Mouse (Mus musculus): ENCODE measurements at regions not wholly inside any gene's neighbourhood (a gene's known extent, or its start where the extent isn't known, plus 50 kb on each side); places are given as distances from the start of the nearest gene placed in this dataset.
A peak's percentile ranks its signal among the peaks of the same experiment; 100 is the strongest.
"Not testable (repeated sequence)": the region's sequence is repeated elsewhere in the genome, so short reads cannot be mapped to it uniquely, and the experiment has no call there.

DNA sequence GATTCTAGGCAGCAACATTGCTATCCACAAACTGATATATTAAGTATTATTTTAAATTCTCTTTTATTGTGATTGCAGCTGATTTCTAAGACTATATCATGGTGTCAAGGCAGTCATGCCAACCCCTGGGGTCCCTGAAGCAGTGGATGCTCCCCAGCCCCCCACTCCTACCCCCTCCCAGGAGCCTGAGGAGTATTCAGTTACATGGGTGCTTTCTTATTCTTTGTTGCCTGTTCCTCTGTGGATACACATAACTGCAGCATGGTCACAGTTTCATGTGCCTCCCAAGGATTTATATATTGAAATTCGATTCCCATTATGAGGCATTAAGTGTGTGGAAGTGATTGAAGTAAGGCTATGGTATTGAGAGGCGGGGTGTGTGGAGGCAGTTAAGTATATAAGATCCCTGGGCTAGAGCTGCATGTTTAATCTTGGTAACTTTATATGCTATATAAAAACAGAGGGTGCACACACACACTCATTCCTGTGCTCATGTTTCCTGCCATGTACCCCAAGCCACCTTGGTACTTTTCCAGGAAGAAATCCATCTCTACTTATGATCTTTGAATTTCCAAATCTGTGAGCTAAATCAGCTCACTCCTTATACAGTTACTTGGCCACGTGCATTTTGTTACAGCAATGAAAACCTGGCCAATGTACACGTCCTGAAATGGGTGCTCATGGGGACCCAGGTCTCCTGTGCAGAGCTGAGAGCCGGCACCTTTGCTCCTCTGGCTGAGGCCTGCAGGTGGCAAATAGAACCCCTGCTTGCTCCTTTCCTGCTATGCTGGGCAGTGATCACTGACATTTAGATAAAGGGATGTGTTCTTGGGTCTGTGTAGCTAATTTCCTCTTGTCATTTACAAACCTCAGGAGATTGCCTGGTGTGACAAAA, 259.0 kb downstream of the Nek10 start:
- no peak for DNase-seq

DNA sequence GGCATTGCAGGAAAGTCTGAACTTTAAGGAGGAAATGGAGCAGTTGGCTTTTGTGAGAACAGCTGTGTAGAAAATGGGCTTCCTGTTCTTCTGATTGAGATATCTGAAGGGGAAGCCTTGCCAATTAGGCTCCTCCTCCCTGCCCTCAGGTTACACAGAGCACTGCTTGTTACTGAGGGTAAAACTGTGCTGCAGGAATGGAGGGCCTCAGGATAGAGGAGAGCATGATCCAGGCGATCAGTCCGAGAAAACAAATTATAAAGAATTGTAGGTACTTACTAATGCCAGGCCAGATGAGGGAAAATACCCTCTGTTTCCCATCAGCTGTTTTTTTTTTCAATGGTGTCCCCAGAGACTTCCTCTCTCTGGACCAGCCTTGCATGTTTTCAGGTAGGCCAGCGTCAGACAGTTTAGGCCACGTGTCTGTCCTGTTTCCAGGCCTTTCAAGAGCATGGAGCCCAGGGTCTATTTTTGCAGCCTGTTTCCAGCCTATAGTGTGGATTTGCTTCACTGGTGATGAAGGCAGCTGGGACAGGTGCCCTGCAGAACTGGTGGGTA, 259.7 kb downstream of the Nek10 start:
- no peak for DNase-seq

DNA sequence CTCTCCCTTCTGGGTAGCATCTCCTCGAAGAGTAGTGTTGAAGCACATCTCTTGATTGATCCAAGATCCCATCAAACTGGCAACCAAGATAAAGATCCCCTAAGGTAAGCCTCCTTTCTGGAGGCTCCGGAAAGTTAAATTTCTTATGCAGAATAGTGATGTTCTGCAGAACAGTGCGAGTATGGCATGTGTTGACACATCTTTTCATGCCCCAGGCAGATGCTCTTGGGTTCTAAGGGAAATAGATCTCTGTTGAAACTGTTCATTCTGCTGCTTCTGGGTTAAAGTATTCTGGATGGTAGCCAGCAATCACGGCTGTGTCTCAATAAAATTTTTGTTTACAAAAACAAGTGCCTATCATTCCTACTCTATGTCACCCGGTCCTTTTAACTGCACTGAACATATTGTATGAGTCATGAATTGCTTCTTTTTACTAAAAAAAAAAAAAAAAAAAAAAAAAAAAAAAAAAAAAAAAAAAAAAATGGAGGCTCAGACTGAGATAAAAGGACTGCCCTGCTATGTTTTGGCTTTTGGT, 261.8 kb downstream of the Nek10 start:
- no peak for DNase-seq

DNA sequence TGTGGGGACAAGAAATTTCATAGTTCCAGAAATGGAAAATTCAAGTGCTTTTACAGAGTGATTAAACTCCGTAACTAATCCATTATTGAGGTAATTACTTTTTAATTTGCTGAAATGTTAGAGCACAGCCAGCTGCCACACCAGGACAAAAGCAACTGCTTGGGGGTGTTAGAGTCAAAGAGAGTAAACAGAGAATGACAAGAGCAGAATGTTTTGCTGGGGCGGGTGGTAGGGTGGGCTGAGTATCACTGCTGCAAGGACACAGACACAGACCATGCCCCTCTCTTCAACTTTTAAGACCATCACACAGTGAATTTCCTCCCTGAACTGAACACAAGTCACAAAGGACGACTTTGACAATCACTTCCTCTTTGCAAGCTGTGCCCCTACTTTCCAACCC, 272.7 kb downstream of the Nek10 start:
- no peak for DNase-seq

DNA sequence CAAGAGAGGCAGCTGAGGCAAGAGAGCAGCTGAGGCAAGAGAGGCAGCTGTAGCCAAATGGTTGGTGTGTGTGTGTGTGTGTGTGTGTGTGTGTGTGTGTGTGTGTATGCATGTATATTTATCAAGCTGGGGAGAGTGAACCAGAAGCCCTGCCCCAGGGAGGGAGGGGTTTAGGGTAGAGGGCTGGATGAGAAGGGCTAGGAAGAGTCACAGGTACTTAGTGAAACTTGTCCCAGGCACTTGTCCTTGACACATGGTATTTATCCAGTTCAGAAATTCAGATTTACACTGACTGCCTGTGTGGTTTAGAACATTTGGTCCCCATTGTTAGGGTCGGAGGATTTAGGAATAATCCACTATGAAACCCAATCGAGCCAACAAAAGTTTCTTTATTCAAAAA, 279.7 kb downstream of the Nek10 start:
- no peak for DNase-seq

DNA sequence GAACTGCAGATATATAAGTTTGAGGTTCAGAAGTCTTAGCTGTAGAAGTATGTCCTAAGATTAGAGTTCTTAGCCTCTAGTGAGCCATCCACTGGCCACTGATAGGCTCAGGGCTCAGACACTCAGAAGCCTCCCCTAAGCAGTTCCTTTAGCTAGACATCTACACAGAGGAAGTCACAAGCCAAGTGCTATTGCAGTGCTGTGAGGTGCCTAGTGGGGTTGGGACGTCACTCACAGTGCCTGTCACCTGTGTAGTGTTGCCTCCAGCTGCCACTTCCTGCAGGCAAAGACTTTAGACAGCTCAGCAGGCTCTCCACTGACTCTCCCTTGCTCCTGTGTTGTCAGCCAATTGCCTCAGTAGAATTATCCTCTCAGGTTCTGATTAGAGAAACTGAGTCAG, 280.6 kb downstream of the Nek10 start:
- no peak for DNase-seq

DNA sequence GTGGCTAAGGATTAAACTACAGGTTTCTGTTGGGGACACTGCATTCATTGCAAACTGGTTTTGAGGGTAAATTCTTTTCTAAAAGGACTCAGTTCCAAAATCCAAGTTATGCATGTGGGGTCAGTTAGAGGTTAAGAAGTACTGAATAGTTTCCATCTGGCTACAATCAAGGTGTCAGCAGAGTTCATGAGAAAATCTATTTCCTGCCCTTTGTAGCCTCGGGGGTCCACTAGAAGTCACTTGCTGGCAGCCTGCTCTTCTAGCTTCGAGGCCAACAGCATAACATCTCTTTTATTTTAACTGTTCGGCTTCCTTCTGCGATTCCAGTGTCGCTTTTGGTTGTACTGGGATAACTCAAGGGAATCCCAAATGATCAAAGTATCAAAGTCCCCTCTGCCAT, 283.8 kb downstream of the Nek10 start:
- DNase-seq: no peak

DNA sequence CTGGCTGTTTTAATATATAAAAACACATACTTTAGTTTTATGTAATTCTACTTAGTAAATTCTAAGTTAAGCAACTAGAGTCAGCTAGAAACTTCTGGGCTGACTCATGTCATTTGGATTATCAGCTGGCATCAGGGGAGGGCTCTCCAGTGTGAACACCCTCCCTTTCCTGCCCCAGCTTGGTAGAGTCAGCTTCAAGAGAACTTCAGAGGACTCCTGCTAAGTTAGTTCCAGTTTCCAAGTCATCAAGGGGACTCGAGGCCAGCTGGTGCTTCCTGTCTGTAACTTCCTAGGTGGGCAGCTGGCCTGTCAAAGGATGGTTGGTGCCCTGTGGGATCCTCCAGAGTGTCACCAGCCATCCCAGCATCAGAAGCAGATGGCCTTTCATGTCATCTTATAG, 293.6 kb downstream of the Nek10 start:
- DNase-seq: no peak

DNA sequence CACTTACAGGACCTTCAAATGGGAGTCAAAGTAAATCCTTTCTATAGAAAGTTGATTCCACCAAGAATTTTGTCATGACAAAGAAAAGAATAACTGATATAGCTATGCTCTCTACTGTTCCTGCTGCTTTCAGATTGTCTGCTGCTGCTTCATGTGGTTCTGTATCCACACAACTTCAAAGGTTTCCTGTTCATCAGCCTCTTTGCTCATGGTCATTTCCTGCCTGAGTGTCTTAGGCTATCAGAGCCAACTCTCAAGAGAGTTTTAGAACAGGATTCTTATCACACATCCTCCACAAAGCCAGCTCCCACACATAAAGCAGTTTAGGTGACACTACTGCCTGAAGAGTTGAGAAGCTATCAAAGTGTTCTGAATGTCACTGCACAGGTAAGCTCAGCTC, 296.7 kb downstream of the Nek10 start:
- no peak for DNase-seq

DNA sequence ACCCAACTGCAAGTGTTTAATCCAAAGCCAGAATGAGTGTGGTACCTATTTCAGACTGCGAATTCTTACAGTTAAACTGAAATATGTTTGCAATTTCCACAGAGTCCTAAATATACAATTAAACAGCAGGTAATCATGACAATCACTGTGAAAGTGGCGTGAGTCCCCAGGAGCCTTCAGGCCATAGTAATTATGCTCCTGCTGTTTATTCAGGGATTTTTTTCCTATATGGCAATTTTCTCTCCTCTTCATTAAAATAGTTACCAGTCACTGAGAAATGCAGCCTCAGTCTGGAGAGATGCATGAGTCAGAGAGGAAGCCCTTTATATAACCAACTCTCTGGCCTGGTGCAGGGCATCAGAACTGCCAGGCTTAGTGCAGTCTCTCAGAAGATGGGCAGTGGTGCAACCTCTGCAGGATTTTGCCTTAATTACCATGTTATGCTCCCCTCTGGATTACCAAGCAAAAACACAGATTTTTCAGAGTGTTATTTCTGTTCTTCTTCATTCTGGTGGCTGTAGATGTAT, 304.6 kb downstream of the Nek10 start:
- peak; percentile 5 for DNase-seq

DNA sequence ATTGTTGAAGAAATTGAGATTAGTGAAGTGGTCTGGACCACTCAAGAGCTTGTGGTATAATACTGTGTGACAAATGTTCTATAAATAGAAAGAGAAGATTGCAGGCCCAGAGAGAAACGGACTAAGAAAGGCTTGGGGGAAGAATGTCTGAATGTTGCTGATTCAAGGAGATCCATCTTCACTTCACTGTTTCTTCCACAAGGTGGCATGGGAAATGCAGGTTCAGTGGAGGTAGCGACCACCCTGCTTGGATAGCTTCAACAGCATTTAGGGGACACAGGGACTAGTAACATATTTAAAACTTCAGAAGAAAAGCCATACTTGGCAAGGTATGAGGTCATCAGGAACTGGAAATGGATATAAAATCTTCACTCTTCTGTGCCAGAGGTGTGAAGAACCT, 316.5 kb downstream of the Nek10 start:
- DNase-seq: peak; percentile 11

DNA sequence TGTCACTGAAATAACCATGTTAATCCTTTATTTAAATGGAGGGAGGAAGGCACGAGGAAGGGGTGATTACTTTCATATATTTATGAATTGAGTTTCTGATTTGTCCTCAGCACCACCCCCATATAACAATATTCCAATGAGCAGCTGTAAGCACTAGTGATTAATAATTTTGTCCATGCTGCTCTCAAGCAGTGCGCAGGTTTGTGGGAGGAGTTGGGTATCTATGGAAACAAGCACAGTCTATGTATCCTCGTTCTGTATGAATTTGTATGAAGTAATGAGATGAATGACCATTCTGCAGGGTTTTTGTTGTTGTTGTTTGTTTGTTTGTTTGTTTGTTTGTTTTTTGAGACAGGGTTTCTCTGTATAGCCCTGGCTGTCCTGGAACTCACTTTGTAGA, 310.6 kb downstream of the Lrrc3b start:
- no peak for DNase-seq

DNA sequence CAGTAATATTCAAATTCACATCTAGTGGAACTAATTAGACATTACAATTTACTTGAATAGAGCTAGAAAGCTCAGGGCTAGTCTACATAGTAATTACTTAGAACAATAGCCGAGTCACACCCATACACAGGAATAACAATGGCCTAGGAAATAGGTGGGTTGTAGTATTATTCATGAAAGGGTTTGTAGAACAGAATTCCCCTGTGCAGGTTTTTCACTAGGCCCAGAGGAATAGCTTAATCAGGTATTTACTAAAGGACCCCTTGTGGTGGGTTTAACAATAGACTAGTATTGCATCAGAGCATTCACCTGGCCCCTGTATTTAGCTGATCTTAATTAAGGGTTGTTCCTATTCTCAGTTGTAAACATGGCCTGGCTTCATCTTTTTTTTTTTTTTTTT, 297.9 kb downstream of the Lrrc3b start:
- DNase-seq: not testable (repeated sequence)

DNA sequence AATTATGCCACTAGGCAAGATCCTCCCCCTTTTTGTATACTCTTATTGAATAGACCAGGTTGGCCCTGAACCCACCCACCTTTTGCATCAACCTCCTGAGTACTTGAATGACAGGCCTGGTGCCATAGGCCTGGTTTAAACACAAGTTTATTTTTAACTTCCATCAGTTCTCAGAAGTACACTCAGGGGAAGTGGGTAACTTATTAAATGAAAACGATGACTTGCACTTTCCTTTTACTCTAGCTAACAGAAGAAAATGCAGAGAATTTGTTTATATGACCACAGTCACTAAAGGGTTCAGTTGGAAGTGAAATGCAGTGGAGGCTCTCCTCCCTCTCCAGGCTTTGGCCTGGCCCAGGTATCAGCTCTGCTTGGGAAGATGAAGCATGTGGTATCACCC, 295.9 kb downstream of the Lrrc3b start:
- DNase-seq: no peak

DNA sequence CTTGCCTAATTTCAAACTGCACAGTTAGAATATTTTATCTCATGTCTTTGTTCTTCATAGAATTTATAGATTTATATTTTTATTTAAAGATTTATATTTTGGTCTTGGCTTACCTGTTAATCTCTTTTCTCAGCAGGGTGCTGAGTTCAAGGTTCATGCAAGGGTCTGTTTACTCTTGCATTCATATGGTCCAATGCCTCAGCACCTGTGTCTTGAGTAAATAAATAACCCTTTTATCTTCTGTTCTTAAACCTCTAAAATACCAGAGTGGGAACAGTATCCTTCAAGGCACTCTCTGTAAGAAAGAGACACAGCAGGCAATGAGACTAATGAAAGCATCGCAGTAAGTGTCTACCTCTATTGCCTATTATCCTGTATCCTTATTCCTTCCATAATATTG, 290.3 kb downstream of the Lrrc3b start:
- no peak for DNase-seq
